Mouse (Mus musculus): Measurements from ENCODE around the gene Hmgcl. TPM values are rescaled to one million over a fixed set of nuclear protein-coding genes. Genes with fewer than 3 reads are reported as not detected.
"Not testable (repeated sequence)": the region's sequence is repeated elsewhere in the genome, so short reads cannot be mapped to it uniquely, and the experiment has no call there.

The Hmgcl gene
- total and polyA plus RNA-seq, 2 experiments from 2014 or later, result 26.9 to 54.1 TPM

GRCm38 (mm10) chr4:135972911-135973811 lies 26.9 kb downstream of the Hmgcl start:
- TF ChIP-seq CTCF (IDR thresholded peaks at IDR 0.05), result no peak
- Histone ChIP-seq H3K9ac (replicated peaks; ENCODE audit: low read length, poor library complexity, severe bottlenecking) (peak overlapping the region; percentile 95; the same call in 1 of the 2 replicates), H3K4me2 (ENCODE audit: low read depth, low read length, poor library complexity, severe bottlenecking) (peak overlapping the region; percentile 93), H3K27ac (ENCODE audit: low read depth, low read length) (peak overlapping the region; percentile 76; the same call in 1 of the 2 replicates), H3K4me1 (ENCODE audit: insufficient read depth, low read length) (peaks cover 8% of the 10 kb centered on the region; the same call in 1 of the 2 replicates), H3K9me3 (ENCODE audit: low read length) (no peaks in the 10 kb centered on the region), H3K27me3 (ENCODE audit: insufficient read depth, low read length) (no peaks in the 10 kb centered on the region), H3K36me3 (ENCODE audit: insufficient read depth, low read length) (peaks cover 47% of the 10 kb centered on the region), H3K4me3 (ENCODE audit: low read depth, low read length) (peak overlapping the region; percentile 98)
- 72% methylated on average over 13 of the region's 13 CpGs for WGBS
- DNase-seq (ENCODE audit: low spot score) (no peak), ATAC-seq (ENCODE audit: low FRiP score) (peak; percentile 28; the same call in 1 of the 2 replicates)

GRCm38 (mm10) chr4:135976146-135976545 lies 29.9 kb downstream of the Hmgcl start:
- no peak for DNase-seq (ENCODE audit: low spot score)
- no peak for TF ChIP-seq CTCF (IDR thresholded peaks at IDR 0.05)

GRCm38 (mm10) chr4:135980223-135980622 lies 34.0 kb downstream of the Hmgcl start:
- H3K9me3 ChIP-seq (ENCODE audit: low read length); ATAC-seq (ENCODE audit: low FRiP score); H3K4me3 ChIP-seq (ENCODE audit: low read depth, low read length); H3K9ac ChIP-seq (replicated peaks; ENCODE audit: low read length, poor library complexity, severe bottlenecking); DNase-seq (ENCODE audit: low spot score); H3K27ac ChIP-seq (ENCODE audit: low read depth, low read length); H3K4me1 ChIP-seq (ENCODE audit: insufficient read depth, low read length); H3K27me3 ChIP-seq (ENCODE audit: insufficient read depth, low read length); H3K4me2 ChIP-seq (ENCODE audit: low read depth, low read length, poor library complexity, severe bottlenecking): not testable (repeated sequence)
- 97% methylated on average over 5 of the region's 5 CpGs for WGBS
- H3K36me3 ChIP-seq (ENCODE audit: insufficient read depth, low read length), result peaks cover 31% of the 10 kb centered on the region

More at GRCm38 (mm10) chr4:135976146-135976545, 29.9 kb downstream of the Hmgcl start:
- peaks cover 38% of the 10 kb centered on the region for H3K36me3 ChIP-seq (ENCODE audit: insufficient read depth, low read length)
- H3K4me1 ChIP-seq (ENCODE audit: insufficient read depth, low read length), result peaks cover 6% of the 10 kb centered on the region; the same call in 1 of the 2 replicates
- H3K4me2 ChIP-seq (ENCODE audit: low read depth, low read length, poor library complexity, severe bottlenecking), result no peak overlapping the region
- H3K9me3 ChIP-seq (ENCODE audit: low read length), result no peaks in the 10 kb centered on the region
- H3K9ac ChIP-seq (replicated peaks; ENCODE audit: low read length, poor library complexity, severe bottlenecking), result no peak overlapping the region
- no peak overlapping the region for H3K27ac ChIP-seq (ENCODE audit: low read depth, low read length)
- H3K4me3 ChIP-seq (ENCODE audit: low read depth, low read length), result no peak overlapping the region
- no peaks in the 10 kb centered on the region for H3K27me3 ChIP-seq (ENCODE audit: insufficient read depth, low read length)
- WGBS, result 91% methylated on average over 12 of the region's 12 CpGs
- ATAC-seq (ENCODE audit: low FRiP score), result no peak

GRCm38 (mm10) chr4:135981524-135982063 lies 35.3 kb downstream of the Hmgcl start:
- no peak for TF ChIP-seq CTCF (IDR thresholded peaks at IDR 0.05)
- Histone ChIP-seq H3K4me3 (ENCODE audit: low read depth, low read length) (no peak overlapping the region), H3K27me3 (ENCODE audit: insufficient read depth, low read length) (no peaks in the 10 kb centered on the region), H3K9ac (replicated peaks; ENCODE audit: low read length, poor library complexity, severe bottlenecking) (no peak overlapping the region), H3K4me2 (ENCODE audit: low read depth, low read length, poor library complexity, severe bottlenecking) (no peak overlapping the region), H3K27ac (ENCODE audit: low read depth, low read length) (no peak overlapping the region), H3K9me3 (ENCODE audit: low read length) (no peaks in the 10 kb centered on the region), H3K36me3 (ENCODE audit: insufficient read depth, low read length) (peaks cover 19% of the 10 kb centered on the region), H3K4me1 (ENCODE audit: insufficient read depth, low read length) (peaks cover 7% of the 10 kb centered on the region)
- 74% methylated on average over 7 of the region's 7 CpGs for WGBS
- ATAC-seq (ENCODE audit: low FRiP score), result no peak
- no peak for DNase-seq (ENCODE audit: low spot score)

GRCm38 (mm10) chr4:135984556-135984955 lies 38.3 kb downstream of the Hmgcl start:
- DNase-seq (ENCODE audit: low spot score) (no peak), ATAC-seq (ENCODE audit: low FRiP score) (no peak)
- WGBS, result 84% methylated on average over 5 of the region's 5 CpGs
- H3K36me3 ChIP-seq (ENCODE audit: insufficient read depth, low read length), result 0 out of 2 replicates have a peak, but pooled peaks cover 3% of the 10 kb centered on the region
- H3K9me3 ChIP-seq (ENCODE audit: low read length), result no peaks in the 10 kb centered on the region
- H3K27ac ChIP-seq (ENCODE audit: low read depth, low read length), result no peak overlapping the region
- H3K4me2 ChIP-seq (ENCODE audit: low read depth, low read length, poor library complexity, severe bottlenecking), result no peak overlapping the region
- peaks cover 7% of the 10 kb centered on the region for H3K4me1 ChIP-seq (ENCODE audit: insufficient read depth, low read length)
- no peak overlapping the region for H3K9ac ChIP-seq (replicated peaks; ENCODE audit: low read length, poor library complexity, severe bottlenecking)
- H3K4me3 ChIP-seq (ENCODE audit: low read depth, low read length), result no peak overlapping the region
- no peak for TF ChIP-seq CTCF (IDR thresholded peaks at IDR 0.05)
- no peaks in the 10 kb centered on the region for H3K27me3 ChIP-seq (ENCODE audit: insufficient read depth, low read length)

- ATAC-seq (ENCODE audit: low FRiP score), result no peak
- WGBS, result 92% methylated on average over 5 of the region's 5 CpGs
- peaks cover 7% of the 10 kb centered on the region for H3K4me1 ChIP-seq (ENCODE audit: insufficient read depth, low read length)
- DNase-seq (ENCODE audit: low spot score), result no peak
- H3K4me3 ChIP-seq (ENCODE audit: low read depth, low read length), result no peak overlapping the region
- no peak for TF ChIP-seq CTCF (IDR thresholded peaks at IDR 0.05)
- H3K27ac ChIP-seq (ENCODE audit: low read depth, low read length), result no peak overlapping the region
- H3K9me3 ChIP-seq (ENCODE audit: low read length), result no peaks in the 10 kb centered on the region
- no peaks in the 10 kb centered on the region for H3K27me3 ChIP-seq (ENCODE audit: insufficient read depth, low read length)
- no peak overlapping the region for H3K4me2 ChIP-seq (ENCODE audit: low read depth, low read length, poor library complexity, severe bottlenecking)
- H3K36me3 ChIP-seq (ENCODE audit: insufficient read depth, low read length), result 0 out of 2 replicates have a peak, but pooled peaks cover 3% of the 10 kb centered on the region
- H3K9ac ChIP-seq (replicated peaks; ENCODE audit: low read length, poor library complexity, severe bottlenecking), result no peak overlapping the region
Measured at GRCm38 (mm10) chr4:135985193-135985592, 38.9 kb downstream of the Hmgcl start.

Data from midbrain, postnatal 0 days (tissue).